Mouse (Mus musculus) intestine, embryonic 15.5 days (tissue): ENCODE measurements around the gene Zfp84. TPM values are rescaled to one million over a fixed set of nuclear protein-coding genes. Genes with fewer than 3 reads are reported as not detected.

Source experiments
- ATAC-seq: fragments of 200-750 bp; cut with Nextera tagmentation; 2 replicates; pipeline ENCODE4 v1.8.0; 2017; ENCODE audit warnings: moderate TSS enrichment, moderate library complexity
- H3K27ac ChIP-seq: fragments of 300-500 bp; sonication (generic); 2 replicates; pipeline ENCODE4 v1.5.1; 2015; ENCODE audit warnings: mild to moderate bottlenecking, inconsistent platforms
- H3K27me3 ChIP-seq: fragments of 300-500 bp; sonication (generic); replicated peaks from 2 replicates; pipeline ENCODE4 v1.6.1; 2015; ENCODE audit warnings: inconsistent platforms
- H3K36me3 ChIP-seq: fragments of 300-500 bp; sonication (generic); 2 replicates; pipeline ENCODE4 v1.6.1; 2015; ENCODE audit warnings: inconsistent platforms
- H3K4me1 ChIP-seq: fragments of 300-500 bp; sonication (generic); replicated peaks from 2 replicates; pipeline ENCODE4 v1.6.1; 2015; ENCODE audit warnings: inconsistent platforms
- H3K4me2 ChIP-seq: fragments of 300-500 bp; sonication (generic); replicated peaks from 2 replicates; pipeline ENCODE4 v1.6.1; 2015; ENCODE audit warnings: mild to moderate bottlenecking, inconsistent platforms
- H3K4me3 ChIP-seq: fragments of 300-500 bp; sonication (generic); replicated peaks from 2 replicates; pipeline ENCODE4 v1.5.1; 2015; ENCODE audit warnings: inconsistent platforms
- H3K9ac ChIP-seq: fragments of 300-500 bp; sonication (generic); 2 replicates; pipeline ENCODE4 v1.6.1; 2015; ENCODE audit warnings: inconsistent platforms
- H3K9me3 ChIP-seq: fragments of 300-500 bp; sonication (generic); 2 replicates; pipeline ENCODE4 v1.6.1; 2016; ENCODE audit warnings: inconsistent platforms
- WGBS: fragments of 180-500 bp; shearing (Covaris S2); methylation state at CpG from one replicate; pipeline ENCODE4 v1.1.7; 2015; 5-methylcytosine and 5-hydroxymethylcytosine counted together
- microRNA counts: library from miRNA; unstranded; fragments of <30 nt; microRNA quantifications from one replicate; lab custom pipeline; 2016
- polyA plus RNA-seq: library from polyadenylated mRNA; unstranded; fragments of >200 nt; fragmentation: Nextera tagmentation; extraction: Ambion mirVana; gene quantifications from 2 replicates; pipeline ENCODE4 v1.2.1, GENCODE M21; 2015

Zfp84 gene
- polyA plus RNA-seq, 1 experiment from 2014 or later = 10.3 TPM

DNA sequence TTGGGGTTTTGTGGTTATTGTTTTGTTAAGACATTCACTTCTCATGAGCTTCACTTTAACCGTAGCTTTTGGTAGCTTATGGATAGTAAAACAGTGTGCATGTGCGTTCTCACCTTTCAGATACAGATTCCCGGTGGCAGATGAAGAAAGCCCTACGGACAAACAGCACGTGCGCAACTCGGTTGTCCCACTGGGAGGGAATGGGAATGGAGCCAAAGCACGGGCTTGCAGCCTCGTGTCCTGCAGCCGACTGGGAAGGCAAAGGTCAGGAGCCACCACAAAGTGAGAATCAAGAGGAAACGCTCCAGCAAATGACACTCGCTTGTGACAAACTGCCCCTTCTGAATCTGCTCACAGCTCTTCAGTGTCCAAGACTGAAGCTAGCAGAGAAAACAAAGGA, 59.6 kb downstream of the Zfp84 start:
- Histone ChIP-seq H3K4me3 (no peak overlapping the region), H3K4me2 (no peak overlapping the region), H3K27ac (no peak overlapping the region), H3K4me1 (no peaks in the 10 kb centered on the region), H3K9ac (no peak overlapping the region), H3K36me3 (peaks cover 40% of the 10 kb centered on the region), H3K9me3 (no peaks in the 10 kb centered on the region), H3K27me3 (no peaks in the 10 kb centered on the region)
- WGBS = 93% methylated on average over 12 of the region's 12 CpGs
- ATAC-seq = no peak

MicroRNAs encoded within 50 kb of the gene (microRNA counts, 519-probe panel; counts per million panel counts)
- microRNA mmu-miR-1964 (lab: Ali Mortazavi, UCI) = 2,186 counts per million, percentile 53 among the panel's probes with 10 or more counts

Other genes starting within 250 kb of the Zfp84 start
- 26.6 and 27.9 TPM in 2 replicates for gene Sipa1l3, start 249.9 kb upstream of the Zfp84 start, polyA plus RNA-seq
- 0.08 TPM in 1 of 2 replicates, not detected in the other for gene Catsperg2, start 41.5 kb upstream of the Zfp84 start, polyA plus RNA-seq
- 3.7 and 4.2 TPM in 2 replicates for gene Zfp30, start 15.4 kb downstream of the Zfp84 start, polyA plus RNA-seq
- gene Zfp790, start 47.6 kb downstream of the Zfp84 start, polyA plus RNA-seq = 9.9 and 10.0 TPM in 2 replicates
- 3.3 and 4.0 TPM in 2 replicates for gene Zfp940, start 85.1 kb downstream of the Zfp84 start, polyA plus RNA-seq
- gene Zfp420, start 91.4 kb downstream of the Zfp84 start, polyA plus RNA-seq = 4.6 and 5.5 TPM in 2 replicates
- 7.3 and 7.4 TPM in 2 replicates for gene Zfp27, start 138.0 kb downstream of the Zfp84 start, polyA plus RNA-seq
- gene Zfp383, start 139.7 kb downstream of the Zfp84 start, polyA plus RNA-seq = 2.6 and 3.6 TPM in 2 replicates
- gene Zfp74, start 185.5 kb downstream of the Zfp84 start, polyA plus RNA-seq = 6.6 and 7.8 TPM in 2 replicates
- gene Zfp568, start 215.4 kb downstream of the Zfp84 start, polyA plus RNA-seq = 15.1 and 15.5 TPM in 2 replicates